In the genomic region with DNA sequence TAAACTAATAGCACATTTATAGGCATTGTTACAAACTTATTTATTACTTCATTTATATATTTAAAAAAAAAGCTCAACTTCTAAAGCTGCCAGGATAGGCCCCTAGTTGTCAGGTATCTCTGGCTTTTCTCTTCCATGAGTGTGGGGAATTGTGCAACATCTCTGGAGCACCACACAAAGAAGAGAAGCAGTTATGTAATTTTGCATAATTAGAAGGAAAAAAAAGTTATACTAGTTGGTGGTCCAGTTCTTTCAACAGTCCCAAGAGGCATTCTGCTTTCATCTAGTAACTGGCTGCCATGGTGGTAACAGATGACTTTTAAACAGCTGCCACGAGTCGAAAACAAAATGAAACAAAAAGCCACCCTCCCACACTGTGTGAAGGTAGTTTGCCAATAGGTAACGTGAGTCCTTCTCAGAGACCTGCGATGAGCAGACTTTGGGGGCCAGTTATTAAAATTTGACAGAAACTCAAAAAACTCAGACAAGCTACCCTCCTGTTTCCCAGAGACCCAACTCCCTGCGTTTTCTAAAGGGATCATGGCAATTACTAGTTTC, we compare ENCODE assay signal across 35 mouse cellular contexts. TPM values are rescaled to one million over a fixed set of nuclear protein-coding genes. Genes with fewer than 3 reads are reported as not detected.
DNase-seq lines count a peak whose midpoint lies in the region; ATAC-seq and TF ChIP-seq lines count a peak whose summit lies in the region.
"Had no signal": no experiment of that assay in that cellular context is flagged by ENCODE, and none has a peak within 500 bp of the region (broad histone marks: within the 10 kb centered on the region; RNA-seq: fewer than 3 reads in every experiment).

No protein-coding gene starts in this region.

- peak; percentile 11 for DNase-seq in gastrocnemius, postnatal 25 days
- DNase-seq in gastrocnemius, postnatal 36 days: no peak
- DNase-seq in lung, adult 2 months: no peak
- peak; percentile 72 for DNase-seq in induced T-regulatory cell, adult 2 months (ENCODE audit: low read depth)
- no peak for DNase-seq in Muller cell, postnatal 12 days (ENCODE audit: inconsistent ontology term)
- DNase-seq: adrenal gland, adult 8-10 months; cerebellum, adult 2 months; cerebellum, postnatal 36 days; embryo, embryonic 11 days; forebrain, postnatal 0 days; heart, postnatal 10 days; kidney, postnatal 14 days; layer of hippocampus, adult 9-11 months; lung, postnatal 10 days; right cerebral cortex, postnatal 14 days; thymus, adult 18-20 months; thymus, postnatal 25 days had no signal

- peaks cover 5% of the 10 kb centered on the region; the same call in 1 of the 2 replicates for H3K4me1 ChIP-seq in lung, embryonic 16.5 days (replicated peaks; ENCODE audit: control insufficient read depth, insufficient read depth, low read length)
- H3K4me1 ChIP-seq in lung, adult 2 months (ENCODE audit: control insufficient read depth, insufficient read depth, low read length): no peaks in the 10 kb centered on the region
- H3K4me1 ChIP-seq in forebrain, embryonic 12.5 days: peaks cover 4% of the 10 kb centered on the region; the same call in 1 of the 2 replicates
- H3K4me1 ChIP-seq: embryonic facial prominence, embryonic 13.5 days; forebrain, embryonic 10.5 days had no signal

- TF ChIP-seq POLR2A in lung, adult 2 months (IDR thresholded peaks at IDR 0.05; ENCODE audit: borderline replicate concordance, extremely low read depth, low read depth, low read length): no peak

- no peak overlapping the region for H3K4me3 ChIP-seq in lung, embryonic 16.5 days (ENCODE audit: low read length)
- H3K4me3 ChIP-seq in lung, adult 2 months (replicated peaks; ENCODE audit: extremely low read depth, low read depth, low read length): no peak overlapping the region
- H3K4me3 ChIP-seq in forebrain, embryonic 12.5 days (replicated peaks): no peak overlapping the region
- H3K4me3 ChIP-seq: embryonic facial prominence, embryonic 13.5 days; forebrain, embryonic 10.5 days; heart, embryonic 13.5 days; hindbrain, embryonic 10.5 days; limb, embryonic 12.5 days; megakaryocyte, embryonic 14.5 days had no signal

- H3K4me2 ChIP-seq in lung, embryonic 16.5 days (ENCODE audit: low read depth, low read length): no peak overlapping the region
- H3K4me2 ChIP-seq in forebrain, embryonic 12.5 days: no peak overlapping the region
- H3K4me2 ChIP-seq: embryonic facial prominence, embryonic 13.5 days; heart, embryonic 13.5 days; limb, embryonic 12.5 days; liver, embryonic 11.5 days had no signal

- H3K9me3 ChIP-seq in lung, embryonic 16.5 days (ENCODE audit: control insufficient read depth, low read length): no peaks in the 10 kb centered on the region
- H3K9me3 ChIP-seq in forebrain, embryonic 12.5 days: no peaks in the 10 kb centered on the region
- H3K9me3 ChIP-seq: embryonic facial prominence, embryonic 13.5 days; forebrain, embryonic 10.5 days; heart, embryonic 13.5 days; hindbrain, embryonic 10.5 days; limb, embryonic 12.5 days; megakaryocyte, embryonic 14.5 days had no signal

- H3K27ac ChIP-seq in lung, embryonic 16.5 days (ENCODE audit: low read length): no peak overlapping the region
- H3K27ac ChIP-seq in forebrain, embryonic 12.5 days: no peak overlapping the region
- H3K27ac ChIP-seq: embryonic facial prominence, embryonic 13.5 days; forebrain, embryonic 10.5 days; heart, embryonic 13.5 days; hindbrain, embryonic 10.5 days; limb, embryonic 12.5 days had no signal

- WGBS in lung, embryonic 16.5 days: 34% methylated on average over 5 of the region's 5 CpGs
- 50% methylated on average over 5 of the region's 5 CpGs for WGBS in lung, adult 2 months
- 79% methylated on average over 5 of the region's 5 CpGs for WGBS in forebrain, embryonic 12.5 days

- no peaks in the 10 kb centered on the region for H3K27me3 ChIP-seq in lung, embryonic 16.5 days (ENCODE audit: control insufficient read depth, insufficient read depth, low read depth, low read length)
- H3K27me3 ChIP-seq in forebrain, embryonic 12.5 days: no peaks in the 10 kb centered on the region
- H3K27me3 ChIP-seq: embryonic facial prominence, embryonic 13.5 days; heart, embryonic 13.5 days; limb, embryonic 12.5 days; megakaryocyte, embryonic 14.5 days had no signal

- intact Hi-C loops in gastrocnemius, postnatal 36 days (cut with DNase I): no loop called here

- TF ChIP-seq CTCF in lung, adult 2 months (IDR thresholded peaks at IDR 0.05; ENCODE audit: insufficient read depth, low read length): no peak

- H3K36me3 ChIP-seq in lung, embryonic 16.5 days (ENCODE audit: control insufficient read depth, insufficient read depth, low read length): no peaks in the 10 kb centered on the region
- H3K36me3 ChIP-seq in forebrain, embryonic 12.5 days (replicated peaks): no peaks in the 10 kb centered on the region
- H3K36me3 ChIP-seq: embryonic facial prominence, embryonic 13.5 days; forebrain, embryonic 10.5 days; heart, embryonic 13.5 days; hindbrain, embryonic 10.5 days; limb, embryonic 12.5 days had no signal

- ATAC-seq in lung, embryonic 16.5 days (ENCODE audit: low read depth): peak; percentile 40; the same call in 1 of the 2 replicates
- ATAC-seq in CD4-positive, CD25-positive, alpha-beta regulatory T cell, adult 4 months: peak; percentile 56
- ATAC-seq in forebrain, embryonic 12.5 days (ENCODE audit: low FRiP score): no peak
- ATAC-seq: intestine, postnatal 0 days had no signal

- no peak overlapping the region for H3K9ac ChIP-seq in lung, embryonic 16.5 days (ENCODE audit: low read length)
- no peak overlapping the region for H3K9ac ChIP-seq in forebrain, embryonic 12.5 days
- H3K9ac ChIP-seq: embryonic facial prominence, embryonic 13.5 days; forebrain, postnatal 0 days; heart, embryonic 13.5 days; limb, embryonic 12.5 days had no signal

RNA-seq across cellular contexts. Expression of gene Tnip3, which starts 12.3 kb away (rescaled TPM):
- not detected for total RNA-seq in gastrocnemius, postnatal 25 days (2021)
- total RNA-seq in gastrocnemius, postnatal 36 days (2021): not detected
- polyA plus RNA-seq in lung, embryonic 16.5 days (2015; fragmentation: Nextera tagmentation; extraction: Ambion mirVana): 3.2 and 3.6 TPM in 2 replicates
- polyA plus RNA-seq in lung, adult 2 months (2012; rRNA removed): 0.42 and 0.79 TPM in 2 replicates
- 1 to 10 TPM; 6.6 to 6.8 TPM for polyA plus RNA-seq in CD4-positive, CD25-positive, alpha-beta regulatory T cell, adult 4 months (2017; shearing (Covaris generic))
- polyA plus RNA-seq in forebrain, embryonic 12.5 days (2016; fragmentation: Nextera tagmentation; extraction: Ambion mirVana): not detected in 2 replicates
- total RNA-seq: forebrain, postnatal 0 days; gastrocnemius, adult 8-10 months; left cerebral cortex, postnatal 14 days had no signal
- polyA plus RNA-seq: C2C12; cerebellum, adult 2 months; embryonic facial prominence, embryonic 13.5 days; forebrain, embryonic 10.5 days; hindbrain, embryonic 10.5 days; hindbrain, embryonic 16.5 days; kidney, embryonic 14.5 days; limb, embryonic 12.5 days; liver, embryonic 16.5 days; midbrain, embryonic 14.5 days had no signal

Comparison
In these comparisons a context has a peak if more than half of its experiments do, and no peak if none do; other contexts are left out.
1. DNase-seq: peak in gastrocnemius, postnatal 25 days (single experiment) and induced T-regulatory cell, adult 2 months (single experiment); none in gastrocnemius, postnatal 36 days (0 of 2), lung, adult 2 months (single experiment) and Muller cell, postnatal 12 days (single experiment).